Mouse (Mus musculus): ENCODE data around the gene Lgr4.

Lgr4 gene

GRCm38 (mm10) chr2:110036265-110036664 lies 118.8 kb downstream of the Lgr4 start:
- DNase-seq: no peak

- no peak for DNase-seq
These were observed 119.2 kb downstream of the Lgr4 start for GRCm38 (mm10) chr2:110036665-110037064.

- no peak for DNase-seq
These were observed 119.8 kb downstream of the Lgr4 start for GRCm38 (mm10) chr2:110037221-110037620.

- DNase-seq: no peak
These were observed 120.9 kb downstream of the Lgr4 start for GRCm38 (mm10) chr2:110038341-110038740.

GRCm38 (mm10) chr2:110042861-110043760 lies 125.7 kb downstream of the Lgr4 start:
- DNase-seq: no peak

- no peak for DNase-seq
These were observed 141.0 kb downstream of the Lgr4 start for GRCm38 (mm10) chr2:110058424-110058823.

- DNase-seq: no peak
These were observed 145.7 kb downstream of the Lgr4 start for GRCm38 (mm10) chr2:110063131-110063530.
